Mouse (Mus musculus): ENCODE data around the gene Dbp.

DNA sequence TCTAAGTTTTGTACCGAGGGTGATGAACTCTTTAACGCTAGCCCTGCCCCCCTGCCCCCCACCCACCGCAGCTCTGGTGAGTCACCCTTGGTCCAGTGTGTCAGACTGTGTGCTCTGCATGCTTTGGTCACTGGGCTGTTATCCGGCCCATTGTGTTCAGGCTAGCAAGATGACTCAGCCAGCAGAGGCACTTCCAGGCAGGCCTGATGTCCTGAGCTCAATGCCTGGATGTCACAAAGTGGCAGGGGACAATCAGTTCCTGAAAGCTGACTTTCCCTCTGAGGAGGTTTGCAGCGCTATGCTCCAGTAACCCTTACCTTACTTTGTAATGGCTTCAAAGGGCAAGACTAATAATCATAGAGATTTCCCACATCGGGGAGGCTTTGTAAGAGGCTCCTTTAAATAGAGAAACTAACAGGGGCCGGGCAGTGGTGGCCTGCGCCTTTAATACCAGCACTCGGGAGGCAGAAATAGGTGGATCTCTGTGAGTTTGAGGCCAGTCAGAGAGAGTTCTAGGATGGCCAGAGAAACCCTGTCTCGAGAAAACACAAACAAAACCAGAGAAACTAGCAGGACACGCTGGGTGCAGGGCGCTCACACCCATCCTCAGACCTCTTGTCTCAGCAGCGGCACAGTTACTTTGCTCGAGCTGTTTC, 24.8 kb upstream of the Dbp start:
- TF ChIP-seq ZNF384 (IDR thresholded peaks at IDR 0.05; ENCODE audit: low read depth, low read length) (no peak), MAFK (IDR thresholded peaks at IDR 0.05; ENCODE audit: insufficient read depth, low read depth, low read length) (no peak), CHD2 (IDR thresholded peaks at IDR 0.05; ENCODE audit: low read depth, low read length) (no peak)

All from ES-E14 (cell line).